Mouse (Mus musculus) kidney, adult 2 months (tissue): ENCODE measurements around the gene Skida1. TPM values are rescaled to one million over a fixed set of nuclear protein-coding genes. Genes with fewer than 3 reads are reported as not detected.

ENCODE experiments used
- DNase-seq: peaks from one replicate; pipeline ENCODE4 v3.0.0; 2021
- H3K27ac ChIP-seq: fragments of 200-500 bp; 2 replicates; pipeline ENCODE4 v1.5.1; 2012; ENCODE audit warnings: low read depth, low read length, control low read depth, inconsistent platforms; ENCODE audit not compliant: insufficient read depth
- H3K27me3 ChIP-seq: fragments of 200-500 bp; replicated peaks from 2 replicates; pipeline ENCODE4 v1.6.1; 2012; ENCODE audit warnings: mild to moderate bottlenecking, moderate library complexity, low read length, inconsistent platforms; ENCODE audit not compliant: control insufficient read depth, insufficient read depth
- H3K36me3 ChIP-seq: fragments of 200-500 bp; 2 replicates; pipeline ENCODE4 v1.6.1; 2012; ENCODE audit warnings: mild to moderate bottlenecking, moderate library complexity, low read length, inconsistent platforms; ENCODE audit not compliant: control insufficient read depth, insufficient read depth
- H3K4me1 ChIP-seq: fragments of 200-500 bp; 2 replicates; pipeline ENCODE4 v1.6.1; 2011; ENCODE audit warnings: low read length; ENCODE audit not compliant: control insufficient read depth, insufficient read depth
- H3K4me3 ChIP-seq: fragments of 200-500 bp; 2 replicates; pipeline ENCODE4 v1.5.1; 2011; ENCODE audit warnings: mild to moderate bottlenecking, low read depth, low read length, control low read depth; ENCODE audit not compliant: insufficient read depth
- CTCF ChIP-seq: fragments of 200-500 bp; conservative IDR thresholded peaks from 2 replicates; pipeline ENCODE4 v1.5.1; 2011; ENCODE audit warnings: low read depth, mild to moderate bottlenecking, control low read depth, low read length, moderate library complexity, mixed read lengths; ENCODE audit not compliant: insufficient read depth, insufficient read length
- POLR2A ChIP-seq: fragments of 200-500 bp; IDR thresholded peaks from one replicate; pipeline ENCODE4 v1.6.1; 2011; ENCODE audit warnings: low read depth, low read length, control low read depth
- WGBS: fragments of 180-500 bp; shearing (Covaris S2); methylation state at CpG from one replicate; pipeline ENCODE4 v1.1.7; 2018; 5-methylcytosine and 5-hydroxymethylcytosine counted together
- polyA plus RNA-seq: library from polyadenylated mRNA; depleted of rRNA; stranded (reverse); fragments of >200 nt; gene quantifications from 2 replicates; pipeline ENCODE4 v1.2.3, GENCODE M21; 2012

The Skida1 gene
- polyA plus RNA-seq, 1 experiment = 2.4 TPM

DNA sequence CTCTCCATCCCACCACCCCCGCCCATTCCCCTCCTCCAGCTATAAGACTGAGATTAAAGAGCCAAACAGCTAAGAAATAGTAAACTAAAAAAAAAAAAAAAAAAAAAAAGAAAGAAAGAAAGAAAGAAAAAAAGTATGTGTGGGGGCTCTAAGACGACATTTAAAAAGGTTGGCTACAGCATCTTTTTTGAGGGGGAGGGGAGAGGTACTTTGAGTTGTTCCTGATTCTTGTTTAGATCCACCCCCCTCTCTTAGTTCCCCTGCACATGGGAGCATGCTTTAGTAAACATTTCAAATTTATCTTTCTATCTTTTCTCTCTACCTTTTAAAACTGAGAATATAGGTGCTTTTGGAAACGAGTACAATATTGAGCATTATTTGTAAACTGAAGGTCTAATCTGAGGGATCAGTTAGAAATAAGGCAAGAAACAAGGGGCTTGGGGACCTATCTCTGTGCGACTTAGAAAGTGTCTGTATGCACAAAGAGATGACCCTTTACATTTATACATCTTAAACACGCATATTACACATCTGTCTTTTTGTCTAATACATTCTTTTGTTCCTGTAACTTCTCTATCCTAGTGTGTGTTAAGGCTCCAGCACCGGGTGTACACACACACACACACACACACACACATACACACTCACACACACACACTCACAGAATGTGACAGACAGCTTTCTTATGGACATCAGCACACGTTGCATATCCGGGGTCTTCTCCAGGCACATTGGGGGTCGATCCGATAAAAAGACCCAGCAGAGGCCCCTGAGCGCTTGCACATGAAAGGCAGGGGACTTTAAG lies 2.4 kb upstream of the Skida1 start:
- 80% methylated on average over 11 of the region's 11 CpGs for WGBS
- Histone ChIP-seq H3K27me3 (no peaks in the 10 kb centered on the region), H3K4me3 (peak overlapping the region; percentile 43; the same call in 1 of the 2 replicates), H3K27ac (no peak overlapping the region), H3K36me3 (no peaks in the 10 kb centered on the region), H3K4me1 (peaks cover 11% of the 10 kb centered on the region; the same call in 1 of the 2 replicates)
- DNase-seq = no peak
- no peak for TF ChIP-seq POLR2A
- TF ChIP-seq CTCF = no peak

DNA sequence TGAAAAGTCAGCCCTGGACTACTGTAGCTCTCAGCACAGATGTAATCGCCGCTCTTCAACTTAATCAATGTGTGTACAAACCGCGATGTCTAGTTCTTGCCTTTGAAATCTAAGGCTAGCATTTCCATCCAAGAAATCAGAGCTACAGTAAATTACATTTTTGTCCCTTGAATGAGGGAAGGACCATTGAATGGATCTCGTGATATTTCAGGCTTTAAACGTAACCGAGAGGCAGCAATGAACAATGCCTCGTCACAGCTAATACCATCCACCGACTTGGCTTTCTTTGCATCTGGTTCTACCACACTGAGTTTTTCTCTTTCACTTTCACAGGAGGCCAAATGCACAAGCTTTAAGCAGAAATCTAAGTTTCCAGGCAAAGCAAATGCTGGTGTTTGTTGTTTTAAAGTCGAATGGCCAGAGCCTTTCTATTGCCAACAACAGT lies 1.7 kb upstream of the Skida1 start:
- H3K4me3 ChIP-seq = peak overlapping the region; percentile 43
- peak; percentile 45 for DNase-seq
- WGBS = 35% methylated on average over 10 of the region's 10 CpGs

DNA sequence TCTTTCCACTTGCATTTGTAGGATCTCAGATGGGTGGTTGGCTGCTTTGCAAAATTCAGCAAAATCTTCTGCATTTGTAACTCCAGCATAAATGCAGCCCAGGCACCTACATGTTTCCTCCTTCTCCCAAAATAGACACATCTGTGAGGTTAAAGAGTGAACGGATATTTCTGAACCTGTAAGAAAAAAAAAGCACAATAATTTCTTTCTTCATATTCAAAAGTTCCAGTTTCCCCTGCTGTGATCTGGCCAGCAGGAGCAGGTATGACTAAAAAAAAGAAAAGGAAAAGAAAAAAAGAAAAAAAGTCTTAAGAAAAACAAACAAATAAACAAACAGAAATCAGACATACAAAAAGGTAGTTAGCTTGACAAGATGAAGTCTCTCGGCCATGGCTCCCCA lies 1.2 kb upstream of the Skida1 start:
- Histone ChIP-seq H3K4me3 (no peak overlapping the region), H3K27me3 (no peaks in the 10 kb centered on the region), H3K36me3 (no peaks in the 10 kb centered on the region), H3K27ac (peak overlapping the region; percentile 77), H3K4me1 (peaks cover 9% of the 10 kb centered on the region; the same call in 1 of the 2 replicates)
- TF ChIP-seq POLR2A = no peak
- TF ChIP-seq CTCF = no peak
- 28% methylated on average over 2 of the region's 2 CpGs for WGBS
- DNase-seq = no peak

More for the DNA sequence above, 1.7 kb upstream of the Skida1 start:
- Histone ChIP-seq H3K27me3 (no peaks in the 10 kb centered on the region), H3K27ac (peak overlapping the region; percentile 77), H3K4me1 (peaks cover 13% of the 10 kb centered on the region; the same call in 1 of the 2 replicates), H3K36me3 (no peaks in the 10 kb centered on the region)
- TF ChIP-seq POLR2A (no peak), CTCF (no peak)

DNA sequence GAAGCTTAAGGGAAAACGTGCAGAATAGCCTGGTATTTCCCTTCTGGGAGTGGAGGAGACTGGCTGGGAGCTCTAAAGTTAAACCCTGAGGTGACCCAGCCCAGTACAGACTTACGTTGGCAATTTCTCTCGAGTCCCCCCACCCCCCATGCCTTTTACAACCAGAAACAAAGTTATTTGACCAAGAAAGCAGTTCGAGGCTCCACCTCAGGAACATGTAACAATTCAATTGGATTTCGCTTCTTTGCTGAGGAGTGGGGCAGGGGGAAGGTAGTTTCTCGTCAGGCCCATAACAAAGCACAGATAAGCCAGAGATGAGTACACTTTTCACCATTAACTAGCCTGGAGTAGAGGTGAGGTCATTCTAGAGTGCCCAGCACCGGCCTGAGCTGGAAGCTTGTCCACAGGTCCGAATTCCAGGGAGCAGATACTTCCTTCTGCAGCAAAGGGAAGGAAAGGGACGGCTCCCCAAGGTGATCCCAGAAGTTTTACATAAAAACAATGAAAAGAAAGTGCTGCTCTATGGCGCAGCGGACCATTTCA lies 499 bp upstream of the Skida1 start:
- WGBS = 20% methylated on average over 11 of the region's 11 CpGs
- no peak for TF ChIP-seq CTCF
- TF ChIP-seq POLR2A = no peak
- Histone ChIP-seq H3K27ac (peak overlapping the region; percentile 77), H3K4me3 (peak overlapping the region; percentile 5; the same call in 1 of the 2 replicates), H3K27me3 (no peaks in the 10 kb centered on the region), H3K4me1 (peaks cover 9% of the 10 kb centered on the region; the same call in 1 of the 2 replicates), H3K36me3 (no peaks in the 10 kb centered on the region)
- peak; percentile 85 for DNase-seq

DNA sequence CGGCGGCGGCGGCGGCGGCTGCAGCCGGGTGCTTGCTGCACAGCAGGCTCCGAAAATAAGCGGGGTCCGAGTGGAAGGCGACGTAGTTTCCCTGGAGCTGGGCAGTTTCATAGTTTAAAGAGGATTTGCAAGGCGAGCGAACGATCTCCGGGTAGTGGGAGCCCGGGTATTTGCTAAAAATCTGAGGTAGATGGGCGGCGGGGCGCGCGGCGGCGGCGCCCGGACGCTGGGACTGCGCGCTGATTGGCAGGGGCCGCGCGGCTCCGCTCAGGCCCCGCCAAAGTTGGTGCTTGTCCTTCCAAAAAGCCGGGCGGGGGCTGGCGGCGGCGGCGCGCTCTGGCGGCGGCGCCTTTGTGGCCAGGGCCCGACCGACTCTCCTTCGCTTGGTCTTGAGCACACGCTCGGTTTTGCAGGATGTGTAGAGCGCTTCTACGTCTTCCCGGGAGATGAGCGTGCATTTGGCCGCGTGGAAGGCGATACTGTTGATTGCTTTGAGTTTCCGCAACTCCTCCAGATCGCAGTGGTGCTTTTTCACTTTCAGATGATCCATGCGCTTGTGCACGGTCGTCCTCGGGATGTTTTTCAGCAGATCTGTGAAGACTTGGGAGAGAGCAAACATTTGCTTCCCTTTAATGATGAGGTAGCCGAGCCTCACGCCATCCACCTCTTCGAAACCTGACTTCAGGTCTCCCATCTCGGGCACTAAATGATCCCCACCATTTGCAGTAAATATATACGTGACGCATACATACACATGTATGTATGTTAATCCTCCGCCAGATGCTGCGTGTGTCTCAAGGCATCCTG lies 1.0 kb downstream of the Skida1 start:
- Histone ChIP-seq H3K4me1 (peaks cover 11% of the 10 kb centered on the region; the same call in 1 of the 2 replicates), H3K4me3 (peak overlapping the region; percentile 91), H3K27ac (peak overlapping the region; percentile 82), H3K36me3 (no peaks in the 10 kb centered on the region), H3K27me3 (no peaks in the 10 kb centered on the region)
- WGBS = under 1% methylated on average over 70 of the region's 70 CpGs
- peak; percentile 85 for DNase-seq
- TF ChIP-seq CTCF (no peak), POLR2A (no peak)

GRCm38 (mm10) chr2:18046758-18047645 lies 1.8 kb downstream of the Skida1 start:
- DNase-seq = peak; percentile 81

More at GRCm38 (mm10) chr2:18046758-18047645, 1.8 kb downstream of the Skida1 start:
- under 1% methylated on average over 63 of the region's 64 CpGs for WGBS
- Histone ChIP-seq H3K4me3 (peak overlapping the region; percentile 91), H3K27ac (peak overlapping the region; percentile 82), H3K4me1 (peaks cover 11% of the 10 kb centered on the region; the same call in 1 of the 2 replicates), H3K27me3 (no peaks in the 10 kb centered on the region), H3K36me3 (no peaks in the 10 kb centered on the region)
- TF ChIP-seq CTCF (no peak), POLR2A (no peak)
